In genomic region chr8:89632304-89632703, GRCm38 (mm10) we compare ENCODE assay signal across 23 mouse cellular contexts.
A peak's percentile ranks its signal among the peaks of the same experiment; 100 is the strongest.
DNase-seq lines count a peak whose midpoint lies in the region; ATAC-seq lines count a peak whose summit lies in the region.
"Had no signal": no experiment of that assay in that cellular context is flagged by ENCODE, and none has a peak within 500 bp of the region (broad histone marks: within the 10 kb centered on the region; RNA-seq: fewer than 3 reads in every experiment).

No protein-coding gene starts in this region.

- peak; percentile 52 for ATAC-seq in limb, embryonic 12.5 days (ENCODE audit: insufficient number of reproducible peaks, insufficient read depth, low FRiP score, low TSS enrichment, low read depth)
- ATAC-seq: CD4-positive, CD25-positive, alpha-beta regulatory T cell, adult 4 months; forebrain, embryonic 13.5 days; hindbrain, postnatal 0 days had no signal

- no peaks in the 10 kb centered on the region for H3K36me3 ChIP-seq in limb, embryonic 12.5 days
- H3K36me3 ChIP-seq in limb, embryonic 10.5 days, result no peaks in the 10 kb centered on the region
- H3K36me3 ChIP-seq: embryonic facial prominence, embryonic 13.5 days; G1E; heart, embryonic 10.5 days; hindbrain, embryonic 12.5 days had no signal

- peaks cover 32% of the 10 kb centered on the region; the same call in 1 of the 2 replicates for H3K27me3 ChIP-seq in limb, embryonic 12.5 days
- no peaks in the 10 kb centered on the region for H3K27me3 ChIP-seq in limb, embryonic 10.5 days (ENCODE audit: low read depth, poor library complexity, severe bottlenecking)
- H3K27me3 ChIP-seq: embryonic facial prominence, embryonic 13.5 days; hindbrain, embryonic 12.5 days had no signal

- no peak overlapping the region for H3K27ac ChIP-seq in limb, embryonic 12.5 days
- H3K27ac ChIP-seq in limb, embryonic 10.5 days, result no peak overlapping the region
- H3K27ac ChIP-seq: embryonic facial prominence, embryonic 13.5 days; forebrain, embryonic 13.5 days; heart, embryonic 10.5 days; hindbrain, embryonic 12.5 days; hindbrain, postnatal 0 days had no signal

- no peak overlapping the region for H3K4me2 ChIP-seq in limb, embryonic 12.5 days
- H3K4me2 ChIP-seq: embryonic facial prominence, embryonic 13.5 days; forebrain, embryonic 13.5 days; hindbrain, embryonic 12.5 days had no signal

- DNase-seq in embryo, embryonic 11 days, result peak; percentile 9
- no peak for DNase-seq in embryo, embryonic 9.5 days (ENCODE audit: extremely low spot score)
- no peak for DNase-seq in limb, embryonic 10.5 days (ENCODE audit: low spot score)
- peak; percentile 7 for DNase-seq in testis, postnatal 14 days (ENCODE audit: low spot score)
- no peak for DNase-seq in testis, postnatal 10 days (ENCODE audit: low spot score)
- DNase-seq in mesoderm, embryonic 11.5 days (ENCODE audit: low read depth, low spot score), result peak; percentile 16
- no peak for DNase-seq in cerebellum, adult 8-10 months
- DNase-seq: adrenal gland, postnatal 10 days; B cell, adult 2 months; cerebellum, adult 18-20 months; cerebellum, postnatal 10 days; gastrocnemius, postnatal 10 days; heart, adult 18-20 months; heart, postnatal 10 days; heart, postnatal 4 days had no signal

- no peak overlapping the region for H3K4me3 ChIP-seq in limb, embryonic 12.5 days (replicated peaks)
- H3K4me3 ChIP-seq in limb, embryonic 10.5 days, result no peak overlapping the region
- H3K4me3 ChIP-seq: embryonic facial prominence, embryonic 13.5 days; forebrain, embryonic 13.5 days; heart, embryonic 10.5 days; hindbrain, embryonic 12.5 days had no signal

- H3K9ac ChIP-seq in limb, embryonic 12.5 days (replicated peaks), result no peak overlapping the region
- H3K9ac ChIP-seq: embryonic facial prominence, embryonic 13.5 days; forebrain, embryonic 13.5 days; hindbrain, embryonic 12.5 days had no signal

- no peaks in the 10 kb centered on the region for H3K9me3 ChIP-seq in limb, embryonic 12.5 days
- no peaks in the 10 kb centered on the region for H3K9me3 ChIP-seq in limb, embryonic 10.5 days (replicated peaks)
- H3K9me3 ChIP-seq: embryonic facial prominence, embryonic 13.5 days; forebrain, embryonic 13.5 days; heart, embryonic 10.5 days; hindbrain, embryonic 12.5 days had no signal

- WGBS in limb, embryonic 12.5 days, result 65% methylated on average over 5 of the region's 5 CpGs
- WGBS in limb, embryonic 10.5 days, result 92% methylated on average over 5 of the region's 5 CpGs

- no peaks in the 10 kb centered on the region for H3K4me1 ChIP-seq in limb, embryonic 12.5 days (replicated peaks)
- no peaks in the 10 kb centered on the region; the same call in 1 of the 2 replicates for H3K4me1 ChIP-seq in limb, embryonic 10.5 days
- H3K4me1 ChIP-seq: embryonic facial prominence, embryonic 13.5 days; heart, embryonic 10.5 days had no signal

Comparison
In these comparisons a context has a peak if more than half of its experiments do, and no peak if none do; other contexts are left out.
1. DNase-seq: peak in embryo, embryonic 11 days (single experiment), testis, postnatal 14 days (single experiment) and mesoderm, embryonic 11.5 days (single experiment); none in embryo, embryonic 9.5 days (single experiment), limb, embryonic 10.5 days (single experiment), testis, postnatal 10 days (single experiment) and cerebellum, adult 8-10 months (single experiment).